Mouse (Mus musculus): ENCODE measurements around the gene Trp53. TPM values are rescaled to one million over a fixed set of nuclear protein-coding genes. Genes with fewer than 3 reads are reported as not detected.
"Not testable (repeated sequence)": the region's sequence is repeated elsewhere in the genome, so short reads cannot be mapped to it uniquely, and the experiment has no call there.

Trp53 gene
- polyA plus RNA-seq, 1 experiment from 2014 or later: 132 TPM

- Histone ChIP-seq H3K4me3 (peak overlapping the region; percentile 60), H3K36me3 (0 out of 2 replicates have a peak, but pooled peaks cover 3% of the 10 kb centered on the region), H3K27ac (peak overlapping the region; percentile 50; the same call in 1 of the 2 replicates), H3K9ac (peak overlapping the region; percentile 62), H3K9me3 (no peaks in the 10 kb centered on the region), H3K4me2 (peak overlapping the region; percentile 100), H3K4me1 (peaks cover 33% of the 10 kb centered on the region), H3K27me3 (peaks cover 9% of the 10 kb centered on the region; the same call in 1 of the 2 replicates)
- ATAC-seq (ENCODE audit: insufficient number of reproducible peaks, low FRiP score, low TSS enrichment, low read depth): no peak; the same call in 1 of the 2 replicates
- under 1% methylated on average over 68 of the region's 73 CpGs for WGBS
Measured at GRCm38 (mm10) chr11:69604795-69605664, 24.9 kb downstream of the Trp53 start.

- Histone ChIP-seq H3K4me3 (peak within 1 kb of the TSS; percentile 60), H3K4me2 (peak within 1 kb of the TSS; percentile 100), H3K27me3 (peaks cover 9% of the 10 kb centered on the region; the same call in 1 of the 2 replicates), H3K4me1 (peaks cover 25% of the 10 kb centered on the region), H3K36me3 (0 out of 2 replicates have a peak, but pooled peaks cover 3% of the 10 kb centered on the region), H3K27ac (peak within 1 kb of the TSS; percentile 50; the same call in 1 of the 2 replicates), H3K9ac (peak within 1 kb of the TSS; percentile 62), H3K9me3 (no peaks in the 10 kb centered on the region)
- peak; percentile 89 for ATAC-seq (ENCODE audit: insufficient number of reproducible peaks, low FRiP score, low TSS enrichment, low read depth)
- 3% methylated on average over 30 of the region's 32 CpGs for WGBS
Measured at GRCm38 (mm10) chr11:69605726-69606490, 25.7 kb downstream of the Trp53 start, which contains the start of gene Atp1b2. Atp1b2 (minus strand) TSS chr11:69605942.

GRCm38 (mm10) chr11:69606491-69606795 lies 26.3 kb downstream of the Trp53 start:
- peak overlapping the region; percentile 100 for H3K4me2 ChIP-seq
- WGBS: 69% methylated on average over 2 of the region's 2 CpGs
- no peaks in the 10 kb centered on the region for H3K9me3 ChIP-seq
- H3K36me3 ChIP-seq: no peaks in the 10 kb centered on the region
- H3K4me1 ChIP-seq: peaks cover 21% of the 10 kb centered on the region
- H3K4me3 ChIP-seq: peak overlapping the region; percentile 60
- ATAC-seq (ENCODE audit: insufficient number of reproducible peaks, low FRiP score, low TSS enrichment, low read depth): no peak
- H3K27me3 ChIP-seq: peaks cover 9% of the 10 kb centered on the region; the same call in 1 of the 2 replicates
- no peak overlapping the region for H3K9ac ChIP-seq
- peak overlapping the region; percentile 4; the same call in 1 of the 2 replicates for H3K27ac ChIP-seq

- no peaks in the 10 kb centered on the region for H3K36me3 ChIP-seq
- no peak for ATAC-seq (ENCODE audit: insufficient number of reproducible peaks, low FRiP score, low TSS enrichment, low read depth)
- H3K27me3 ChIP-seq: peaks cover 9% of the 10 kb centered on the region; the same call in 1 of the 2 replicates
- no peak overlapping the region for H3K4me3 ChIP-seq
- peaks cover 21% of the 10 kb centered on the region for H3K4me1 ChIP-seq
- WGBS: 90% methylated on average over 2 of the region's 2 CpGs
- no peak overlapping the region for H3K9ac ChIP-seq
- H3K4me2 ChIP-seq: no peak overlapping the region
- H3K9me3 ChIP-seq: no peaks in the 10 kb centered on the region
- no peak overlapping the region for H3K27ac ChIP-seq
Measured at GRCm38 (mm10) chr11:69606832-69607231, 26.7 kb downstream of the Trp53 start.

- peaks cover 23% of the 10 kb centered on the region for H3K4me1 ChIP-seq
- 99% methylated on average over 3 of the region's 3 CpGs for WGBS
Measured at GRCm38 (mm10) chr11:69608525-69608924, 28.4 kb downstream of the Trp53 start.

GRCm38 (mm10) chr11:69609416-69609815 lies 29.3 kb downstream of the Trp53 start:
- WGBS: 61% methylated on average over 7 of the region's 7 CpGs

More at GRCm38 (mm10) chr11:69608525-69608924, 28.4 kb downstream of the Trp53 start:
- Histone ChIP-seq H3K4me3 (no peak overlapping the region), H3K9ac (no peak overlapping the region), H3K27ac (no peak overlapping the region), H3K27me3 (peaks cover 9% of the 10 kb centered on the region; the same call in 1 of the 2 replicates), H3K4me2 (no peak overlapping the region), H3K36me3 (no peaks in the 10 kb centered on the region), H3K9me3 (no peaks in the 10 kb centered on the region)
- ATAC-seq (ENCODE audit: insufficient number of reproducible peaks, low FRiP score, low TSS enrichment, low read depth): no peak

GRCm38 (mm10) chr11:69610899-69611298 lies 30.7 kb downstream of the Trp53 start:
- no peak overlapping the region for H3K9ac ChIP-seq
- no peaks in the 10 kb centered on the region for H3K9me3 ChIP-seq
- no peak overlapping the region for H3K27ac ChIP-seq
- no peaks in the 10 kb centered on the region for H3K36me3 ChIP-seq
- 49% methylated on average over 4 of the region's 4 CpGs for WGBS
- H3K4me1 ChIP-seq: peaks cover 10% of the 10 kb centered on the region
- H3K27me3 ChIP-seq: no peaks in the 10 kb centered on the region
- H3K4me3 ChIP-seq: no peak overlapping the region
- ATAC-seq (ENCODE audit: insufficient number of reproducible peaks, low FRiP score, low TSS enrichment, low read depth): no peak
- no peak overlapping the region for H3K4me2 ChIP-seq

More at GRCm38 (mm10) chr11:69609416-69609815, 29.3 kb downstream of the Trp53 start:
- no peaks in the 10 kb centered on the region for H3K36me3 ChIP-seq
- H3K9ac ChIP-seq: no peak overlapping the region
- no peak overlapping the region for H3K4me3 ChIP-seq
- ATAC-seq (ENCODE audit: insufficient number of reproducible peaks, low FRiP score, low TSS enrichment, low read depth): no peak
- peaks cover 9% of the 10 kb centered on the region; the same call in 1 of the 2 replicates for H3K27me3 ChIP-seq
- peaks cover 23% of the 10 kb centered on the region for H3K4me1 ChIP-seq
- no peak overlapping the region for H3K27ac ChIP-seq
- no peaks in the 10 kb centered on the region for H3K9me3 ChIP-seq
- H3K4me2 ChIP-seq: no peak overlapping the region

GRCm38 (mm10) chr11:69613553-69614256 lies 33.5 kb downstream of the Trp53 start:
- H3K9me3 ChIP-seq: no peaks in the 10 kb centered on the region
- H3K27ac ChIP-seq: no peak overlapping the region
- H3K4me2 ChIP-seq: peak overlapping the region; percentile 6; the same call in 1 of the 2 replicates
- H3K36me3 ChIP-seq: no peaks in the 10 kb centered on the region
- H3K4me3 ChIP-seq: no peak overlapping the region
- H3K4me1 ChIP-seq: peaks cover 5% of the 10 kb centered on the region; the same call in 1 of the 2 replicates
- H3K9ac ChIP-seq: no peak overlapping the region
- 0 out of 2 replicates have a peak, but pooled peaks cover 7% of the 10 kb centered on the region for H3K27me3 ChIP-seq
- 14% methylated on average over 19 of the region's 19 CpGs for WGBS
- no peak for ATAC-seq (ENCODE audit: insufficient number of reproducible peaks, low FRiP score, low TSS enrichment, low read depth)

- H3K4me3 ChIP-seq: not testable (repeated sequence)
Measured at GRCm38 (mm10) chr11:69614257-69614588, 34.1 kb downstream of the Trp53 start.

GRCm38 (mm10) chr11:69616781-69617180 lies 36.6 kb downstream of the Trp53 start:
- Histone ChIP-seq H3K4me2 (no peak overlapping the region), H3K36me3 (no peaks in the 10 kb centered on the region), H3K9ac (no peak overlapping the region), H3K27ac (no peak overlapping the region), H3K4me1 (peaks cover 5% of the 10 kb centered on the region; the same call in 1 of the 2 replicates), H3K4me3 (no peak overlapping the region), H3K27me3 (0 out of 2 replicates have a peak, but pooled peaks cover 7% of the 10 kb centered on the region), H3K9me3 (no peaks in the 10 kb centered on the region)
- WGBS: 53% methylated on average over 10 of the region's 10 CpGs
- no peak for ATAC-seq (ENCODE audit: insufficient number of reproducible peaks, low FRiP score, low TSS enrichment, low read depth)

More at GRCm38 (mm10) chr11:69614257-69614588, 34.1 kb downstream of the Trp53 start:
- not testable (repeated sequence) for H3K4me2 ChIP-seq; H3K27me3 ChIP-seq; ATAC-seq (ENCODE audit: insufficient number of reproducible peaks, low FRiP score, low TSS enrichment, low read depth); H3K36me3 ChIP-seq; H3K9me3 ChIP-seq; H3K9ac ChIP-seq; H3K4me1 ChIP-seq; H3K27ac ChIP-seq
- WGBS: 51% methylated on average over 11 of the region's 11 CpGs

GRCm38 (mm10) chr11:69617805-69618204 lies 37.6 kb downstream of the Trp53 start, which contains the start of gene Shbg:
Shbg (minus strand) TSS chr11:69617905.
- no peak for ATAC-seq (ENCODE audit: insufficient number of reproducible peaks, low FRiP score, low TSS enrichment, low read depth)
- Histone ChIP-seq H3K27ac (no peak within 1 kb of the TSS), H3K4me2 (no peak within 1 kb of the TSS), H3K9ac (no peak within 1 kb of the TSS), H3K27me3 (0 out of 2 replicates have a peak, but pooled peaks cover 7% of the 10 kb centered on the region), H3K4me1 (peaks cover 11% of the 10 kb centered on the region), H3K4me3 (no peak within 1 kb of the TSS), H3K9me3 (no peaks in the 10 kb centered on the region), H3K36me3 (no peaks in the 10 kb centered on the region)
- 69% methylated on average over 5 of the region's 5 CpGs for WGBS
